Mouse (Mus musculus) brown adipose tissue, adult 24 weeks (tissue): Measurements from ENCODE around the gene Hes6. TPM values are rescaled to one million over a fixed set of nuclear protein-coding genes. Genes with fewer than 3 reads are reported as not detected.

Experiments used
- H3K27ac ChIP-seq: fragments of 200-500 bp; replicated peaks from 2 replicates; pipeline ENCODE4 v1.5.1; 2012; ENCODE audit warnings: low read depth, mild to moderate bottlenecking, low read length
- H3K4me1 ChIP-seq: fragments of 200-500 bp; 2 replicates; pipeline ENCODE4 v1.6.1; 2012; ENCODE audit warnings: low read length, mixed read lengths; ENCODE audit not compliant: control insufficient read depth, insufficient read depth, insufficient read length
- H3K4me3 ChIP-seq: fragments of 200-500 bp; 2 replicates; pipeline ENCODE4 v1.5.1; 2012; ENCODE audit warnings: low read depth, mild to moderate bottlenecking, low read length, moderate library complexity; ENCODE audit not compliant: insufficient read depth
- polyA plus RNA-seq: library from polyadenylated mRNA; stranded (reverse); fragments of >200 nt; gene quantifications from 2 replicates; pipeline ENCODE4 v1.2.4, GENCODE M21; 2012; ENCODE audit not compliant: missing spikeins, insufficient read depth, insufficient read length

The Hes6 gene
- polyA plus RNA-seq, 1 experiment = 10.9 TPM

DNA sequence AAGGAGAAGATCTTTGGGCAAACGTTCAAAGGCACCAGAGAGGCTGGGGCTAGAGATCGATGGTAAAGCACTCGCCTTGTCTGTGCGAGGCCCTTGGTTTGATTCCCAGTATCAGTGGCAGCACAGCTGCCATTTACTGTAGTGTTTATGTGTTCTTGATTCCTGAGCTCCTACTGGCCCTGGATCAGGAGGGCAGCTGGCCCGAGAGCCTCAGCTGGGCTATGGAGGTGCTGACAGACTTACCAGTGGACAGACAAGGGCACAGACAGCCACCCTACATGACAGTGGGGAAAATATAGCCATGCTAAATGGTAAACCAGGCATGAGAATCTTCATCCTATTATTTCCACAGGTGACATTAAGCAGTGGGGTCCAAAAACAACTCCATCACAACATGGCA is 37.0 kb upstream of the Hes6 start:
- H3K4me1 ChIP-seq = peaks cover 17% of the 10 kb centered on the region

DNA sequence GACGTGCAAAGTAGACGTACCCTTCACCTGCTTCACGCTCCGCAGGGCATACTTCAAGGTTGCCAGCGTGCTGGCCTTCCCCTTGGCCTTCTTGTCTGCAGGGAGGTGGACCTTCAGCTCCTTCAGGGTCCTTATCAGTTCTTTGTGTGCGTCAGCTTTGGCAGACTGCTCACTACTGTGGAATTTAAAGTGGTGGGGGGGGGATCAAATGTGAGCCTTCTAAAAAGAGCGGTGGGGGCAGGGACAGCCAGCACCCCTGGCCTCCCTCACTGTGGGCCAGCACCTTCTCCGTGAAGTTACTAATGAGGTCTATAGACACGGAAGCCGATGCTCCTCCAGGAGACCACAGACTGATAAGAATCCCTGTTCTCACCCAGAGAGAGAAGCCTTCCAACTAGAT is 34.9 kb upstream of the Hes6 start:
- peaks cover 17% of the 10 kb centered on the region for H3K4me1 ChIP-seq

More for the DNA sequence above, 37.0 kb upstream of the Hes6 start:
- Histone ChIP-seq H3K27ac (no peak overlapping the region), H3K4me3 (no peak overlapping the region)

DNA sequence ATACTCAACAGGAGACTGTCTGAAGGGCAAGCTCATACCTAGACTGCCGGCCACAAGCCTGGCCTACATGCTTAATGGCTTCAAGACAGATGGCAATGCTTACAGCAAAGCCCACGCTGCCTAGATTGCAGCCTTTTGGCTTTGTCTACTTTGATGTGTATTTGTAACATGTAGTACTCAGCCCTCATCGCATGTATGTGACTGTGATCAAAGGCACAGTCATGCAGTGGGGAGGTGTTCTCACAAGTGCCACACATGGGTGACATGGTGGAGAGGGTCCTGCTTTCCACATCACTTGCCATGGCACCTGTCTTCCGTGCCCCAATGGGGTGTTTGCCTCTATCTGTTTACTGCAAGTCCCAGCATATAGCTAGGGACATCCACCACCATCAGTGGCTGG is 32.7 kb upstream of the Hes6 start:
- H3K4me3 ChIP-seq = no peak overlapping the region
- peak overlapping the region; percentile 78 for H3K27ac ChIP-seq
- peaks cover 17% of the 10 kb centered on the region for H3K4me1 ChIP-seq

More for the DNA sequence above, 34.9 kb upstream of the Hes6 start:
- H3K27ac ChIP-seq = no peak overlapping the region
- no peak overlapping the region for H3K4me3 ChIP-seq

DNA sequence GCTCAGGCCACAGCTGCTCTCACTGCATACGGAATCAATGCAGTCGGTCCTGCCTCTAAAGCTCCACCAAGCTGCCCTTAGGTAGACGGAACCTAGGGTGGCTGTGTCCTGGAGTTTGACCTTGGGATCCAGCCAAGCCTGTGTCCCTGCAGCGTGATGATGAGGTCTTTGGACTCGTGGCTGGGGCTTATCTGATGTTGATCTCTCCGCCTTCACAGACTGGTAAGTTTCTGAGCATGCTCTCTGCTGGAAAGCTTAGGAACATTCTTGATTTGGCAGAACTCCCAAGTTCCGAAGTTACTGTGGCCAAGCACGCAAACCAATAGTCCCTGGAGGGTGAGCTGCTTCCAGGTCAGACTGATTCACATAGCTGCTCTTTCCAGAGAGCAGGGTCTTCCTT is 32.2 kb upstream of the Hes6 start:
- H3K4me1 ChIP-seq = peaks cover 17% of the 10 kb centered on the region
- H3K27ac ChIP-seq = peak overlapping the region; percentile 78
- H3K4me3 ChIP-seq = no peak overlapping the region

DNA sequence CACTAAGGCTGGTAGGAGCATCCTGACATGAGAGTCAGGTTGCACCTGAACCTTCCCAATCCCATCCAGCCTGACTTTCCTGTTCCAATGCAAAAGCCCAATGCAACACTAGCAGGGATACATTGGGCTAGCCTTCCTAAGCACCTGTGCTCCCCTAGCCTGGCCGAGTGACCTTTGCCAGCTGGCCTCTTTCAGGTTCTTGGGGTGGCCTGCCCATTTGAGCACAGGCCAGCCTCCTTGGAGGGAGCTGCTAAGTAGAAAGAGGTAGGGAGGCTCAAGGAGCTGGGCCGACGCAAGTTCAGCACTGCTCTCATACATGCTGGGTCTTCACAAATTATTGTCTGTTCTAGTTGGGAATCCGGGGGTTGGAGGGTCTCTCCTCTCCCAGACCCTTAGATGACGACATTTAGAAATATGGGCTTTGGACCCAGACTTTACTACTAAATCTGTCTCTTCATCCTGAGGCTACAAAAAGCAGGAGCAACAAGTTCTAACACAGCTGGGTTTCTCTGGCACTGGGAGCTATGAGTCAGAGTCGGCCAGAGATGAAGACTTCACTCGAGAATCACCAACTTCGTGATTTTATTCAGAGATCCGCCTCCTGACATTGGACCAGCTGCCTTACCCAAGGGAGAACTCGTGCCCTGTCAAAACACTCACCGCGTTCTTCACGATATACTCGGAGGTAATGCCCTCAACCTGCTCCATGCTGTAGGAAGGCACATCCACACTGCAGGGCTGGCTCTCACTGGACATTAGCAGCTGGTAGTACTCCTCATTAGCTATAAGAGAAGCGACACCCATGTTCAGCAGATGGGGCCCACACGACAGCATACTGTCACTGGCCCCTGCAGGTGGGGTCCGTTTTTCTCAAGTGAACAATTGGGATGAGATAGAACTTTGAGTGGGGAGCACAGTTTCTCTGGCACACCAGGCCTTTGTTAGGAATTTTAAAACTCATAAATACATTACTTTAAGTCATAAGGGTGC is 31.3 kb upstream of the Hes6 start:
- Histone ChIP-seq H3K27ac (peak overlapping the region; percentile 73), H3K4me1 (peaks cover 17% of the 10 kb centered on the region), H3K4me3 (no peak overlapping the region)

DNA sequence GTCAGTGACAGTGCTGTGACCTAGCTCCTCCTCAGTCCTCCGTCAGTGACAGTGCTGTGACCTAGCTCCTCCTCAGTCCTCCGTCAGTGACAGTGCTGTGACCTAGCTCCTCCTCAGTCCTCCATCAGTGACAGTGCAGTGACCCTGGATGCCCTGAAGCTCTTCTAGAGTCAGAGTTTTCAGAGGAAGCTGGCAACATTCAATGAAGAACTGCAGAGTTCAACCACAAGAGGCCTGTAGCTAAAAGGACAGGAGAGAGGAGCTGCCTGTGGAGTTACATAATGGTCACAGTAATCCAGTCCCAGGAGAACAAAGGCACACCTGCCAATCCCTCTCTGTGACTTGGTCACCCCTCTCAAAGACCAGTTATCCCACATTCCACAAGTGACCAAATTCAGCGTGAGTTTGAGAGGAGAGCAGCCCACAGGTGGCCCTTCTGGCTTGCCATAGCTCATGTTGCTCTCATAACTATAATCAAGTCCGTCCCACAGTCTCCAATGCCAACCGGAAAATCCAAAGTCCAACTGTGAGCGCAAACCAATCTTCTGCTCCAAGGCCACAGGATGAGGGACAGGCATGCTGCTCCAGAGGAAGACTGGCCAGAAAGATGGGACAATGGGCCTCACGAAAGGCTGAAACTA is 28.6 kb upstream of the Hes6 start:
- Histone ChIP-seq H3K27ac (0 out of 2 replicates have a peak overlapping the region, but pooled peaks have one; percentile 20), H3K4me1 (peaks cover 21% of the 10 kb centered on the region), H3K4me3 (no peak overlapping the region)

DNA sequence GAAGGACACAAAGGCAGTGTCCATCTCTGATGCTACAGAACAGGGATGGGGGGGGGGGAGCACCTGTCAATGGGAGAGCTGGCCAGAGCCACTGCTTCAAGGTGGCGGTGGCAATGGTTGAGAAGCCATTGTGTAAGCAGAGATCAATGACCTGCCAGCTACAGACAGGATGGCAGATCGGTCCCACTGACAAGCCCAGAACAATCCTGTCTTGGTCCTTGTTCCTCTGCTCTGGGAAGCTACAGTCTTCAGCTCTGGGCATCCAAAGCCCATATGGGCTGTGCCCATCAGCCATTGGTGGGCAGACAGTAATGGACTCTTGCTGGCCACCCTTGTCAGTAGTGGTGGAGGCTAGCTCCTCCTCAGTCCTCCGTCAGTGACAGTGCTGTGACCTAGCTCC is 28.0 kb upstream of the Hes6 start:
- Histone ChIP-seq H3K4me1 (peaks cover 25% of the 10 kb centered on the region), H3K27ac (no peak overlapping the region), H3K4me3 (no peak overlapping the region)

DNA sequence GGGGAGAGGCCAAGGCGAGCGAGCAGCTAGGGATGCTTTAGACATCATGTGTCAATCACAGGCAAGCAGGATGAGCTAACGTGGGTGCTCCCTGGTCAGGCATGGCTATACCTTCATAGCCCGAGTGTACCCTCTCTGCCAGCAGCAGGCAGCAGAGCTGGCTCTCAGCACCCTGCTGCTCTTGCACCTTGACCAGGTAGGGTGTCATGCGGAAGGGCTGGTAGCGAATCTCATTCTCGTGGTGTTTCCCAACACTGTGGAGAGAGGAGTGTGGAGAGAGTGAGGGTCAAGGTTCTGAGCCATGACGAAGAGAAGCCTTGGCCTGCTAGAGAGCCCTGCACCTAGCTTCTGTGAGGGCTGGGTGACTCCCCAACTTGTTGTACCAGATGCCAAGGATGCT is 25.9 kb upstream of the Hes6 start:
- H3K27ac ChIP-seq = no peak overlapping the region
- peaks cover 25% of the 10 kb centered on the region for H3K4me1 ChIP-seq
- H3K4me3 ChIP-seq = no peak overlapping the region

DNA sequence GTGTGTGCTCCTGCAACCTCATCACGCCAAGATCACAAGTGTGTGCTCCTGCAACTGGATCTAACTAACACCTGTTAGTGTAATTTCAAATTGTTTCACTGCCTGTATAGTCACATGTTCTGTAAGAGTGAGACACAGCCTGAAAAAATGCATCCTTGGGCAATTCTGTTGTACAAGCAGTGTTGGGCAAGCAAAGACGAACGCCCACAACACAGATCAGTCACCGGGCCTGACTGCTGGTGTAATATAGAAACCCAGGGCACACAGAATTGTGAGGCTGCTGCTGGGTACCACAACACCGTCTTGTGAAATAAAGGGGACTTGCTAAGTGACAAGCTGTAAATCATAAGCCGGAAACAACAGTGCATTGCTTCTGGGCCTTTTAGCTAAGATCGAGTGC is 23.7 kb upstream of the Hes6 start:
- Histone ChIP-seq H3K4me1 (peaks cover 25% of the 10 kb centered on the region), H3K27ac (peak overlapping the region; percentile 99)

DNA sequence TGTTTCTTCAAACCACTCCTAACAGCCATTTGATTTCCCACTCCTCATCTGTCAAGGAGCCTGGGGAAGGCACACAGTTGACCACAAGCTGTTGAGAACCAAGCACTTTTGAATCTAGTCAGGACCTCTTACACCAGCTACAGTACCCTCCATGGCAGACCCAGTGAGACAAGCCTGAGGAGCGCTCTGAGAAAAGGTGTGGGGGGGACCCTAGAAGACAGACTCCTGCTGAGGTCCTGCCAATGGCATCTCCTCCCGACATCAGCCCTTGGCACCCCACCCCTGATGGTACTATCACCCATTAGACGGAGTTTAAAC is 23.2 kb upstream of the Hes6 start:
- Histone ChIP-seq H3K4me3 (no peak overlapping the region), H3K27ac (peak overlapping the region; percentile 99), H3K4me1 (peaks cover 25% of the 10 kb centered on the region)

More for the DNA sequence above, 23.7 kb upstream of the Hes6 start:
- H3K4me3 ChIP-seq = no peak overlapping the region

DNA sequence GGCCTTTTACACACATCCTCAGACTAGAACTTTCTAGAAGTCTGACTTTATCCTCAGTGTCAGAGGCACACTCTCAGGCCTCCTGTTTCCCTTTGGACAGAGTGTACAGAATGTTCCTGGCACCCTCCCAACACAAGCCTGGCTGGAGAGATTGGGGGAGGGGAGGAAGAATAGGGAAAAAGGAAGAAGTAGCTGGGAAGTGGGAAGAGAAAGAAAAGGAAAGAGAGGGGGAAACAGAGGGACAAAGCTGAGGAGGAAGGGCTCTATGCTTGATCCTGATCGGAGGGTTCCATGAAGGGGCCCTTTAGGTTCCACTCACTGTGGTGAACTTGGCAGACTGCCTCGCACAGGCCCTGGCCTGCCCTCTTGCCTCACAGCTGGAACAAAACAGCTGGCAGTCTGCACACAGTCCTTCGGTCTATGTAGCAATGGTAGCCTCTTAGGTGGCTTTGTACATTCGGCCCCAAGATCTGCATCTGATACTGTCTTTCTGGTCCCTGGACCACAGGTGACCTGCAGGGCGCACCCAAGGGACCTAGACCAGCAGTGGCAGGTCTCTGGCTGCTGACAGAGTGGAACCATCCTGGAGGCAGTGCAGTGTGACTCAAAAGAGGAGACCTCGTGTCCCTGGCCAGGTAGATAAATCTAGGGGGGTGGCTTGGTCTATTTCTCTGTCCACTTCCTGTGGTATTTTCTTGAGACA is 22.7 kb upstream of the Hes6 start:
- Histone ChIP-seq H3K27ac (peak overlapping the region; percentile 99), H3K4me3 (no peak overlapping the region)

DNA sequence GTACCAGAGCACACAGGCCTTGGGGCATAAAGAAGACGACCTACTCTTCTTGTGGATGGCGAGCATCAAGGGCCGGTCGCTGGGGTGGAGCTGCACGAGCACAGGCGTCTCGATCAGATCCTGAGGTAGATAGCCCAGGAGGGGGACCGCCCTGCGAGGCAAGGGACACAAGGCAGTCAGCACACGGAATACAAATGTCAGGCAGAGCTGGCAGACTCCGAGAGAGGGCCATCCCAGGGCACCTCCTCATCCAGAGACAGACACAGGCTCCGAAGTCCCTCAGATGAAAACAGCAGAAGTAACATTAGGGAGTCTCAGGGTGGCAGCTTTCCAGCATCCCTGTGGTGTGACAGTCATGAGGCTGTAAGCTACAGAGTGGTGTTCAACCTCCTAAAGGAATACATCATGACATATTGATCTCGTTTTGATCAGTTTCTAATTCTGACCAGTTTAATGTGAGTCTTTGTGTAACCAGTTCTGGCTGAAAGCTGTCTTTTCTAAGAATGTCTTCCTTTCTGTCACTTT is 21.8 kb upstream of the Hes6 start:
- Histone ChIP-seq H3K27ac (peak overlapping the region; percentile 99), H3K4me1 (peaks cover 25% of the 10 kb centered on the region), H3K4me3 (no peak overlapping the region)

More for the DNA sequence above, 22.7 kb upstream of the Hes6 start:
- H3K4me1 ChIP-seq = peaks cover 25% of the 10 kb centered on the region

DNA sequence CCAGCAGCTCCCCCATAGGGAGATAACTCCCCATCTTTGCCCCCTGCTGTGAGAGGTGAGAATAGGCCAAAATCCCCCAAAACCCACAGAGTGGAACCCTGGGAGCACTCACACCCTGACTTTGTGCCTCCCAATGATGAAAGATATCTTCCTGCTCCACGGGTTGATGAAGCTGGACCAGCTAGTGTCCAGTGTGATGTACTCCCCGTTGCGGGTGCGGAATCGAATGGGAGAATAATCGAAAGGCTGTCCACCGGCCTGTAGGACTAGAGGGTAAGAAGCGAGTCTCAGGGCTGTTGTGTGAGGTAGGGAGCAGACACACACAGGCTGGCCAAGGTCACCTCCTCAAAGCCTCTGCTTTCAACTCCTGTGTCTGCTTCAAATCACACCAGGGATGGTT is 21.1 kb upstream of the Hes6 start:
- Histone ChIP-seq H3K4me1 (peaks cover 25% of the 10 kb centered on the region), H3K27ac (peak overlapping the region; percentile 99), H3K4me3 (no peak overlapping the region)

DNA sequence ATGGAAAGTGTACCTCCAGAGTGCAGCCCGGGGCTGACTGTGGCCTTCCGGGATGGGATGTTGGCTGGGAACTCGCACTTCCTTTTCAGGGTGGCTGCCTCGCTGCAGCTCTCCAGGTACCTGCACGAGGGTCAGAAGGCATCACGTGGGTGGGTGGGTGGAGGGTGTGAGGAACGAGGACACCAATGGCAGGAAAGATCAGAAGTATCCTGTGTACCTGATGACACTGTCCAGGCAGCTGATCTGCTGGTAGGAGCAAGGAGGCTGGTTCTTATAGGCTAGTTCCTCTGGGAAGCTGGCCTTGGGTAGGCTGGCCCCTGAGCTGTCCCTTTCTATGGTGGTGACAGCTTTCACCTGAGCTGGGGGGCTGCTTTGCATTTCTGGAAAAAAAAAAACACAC is 16.9 kb upstream of the Hes6 start:
- Histone ChIP-seq H3K27ac (no peak overlapping the region), H3K4me1 (peaks cover 9% of the 10 kb centered on the region), H3K4me3 (no peak overlapping the region)

DNA sequence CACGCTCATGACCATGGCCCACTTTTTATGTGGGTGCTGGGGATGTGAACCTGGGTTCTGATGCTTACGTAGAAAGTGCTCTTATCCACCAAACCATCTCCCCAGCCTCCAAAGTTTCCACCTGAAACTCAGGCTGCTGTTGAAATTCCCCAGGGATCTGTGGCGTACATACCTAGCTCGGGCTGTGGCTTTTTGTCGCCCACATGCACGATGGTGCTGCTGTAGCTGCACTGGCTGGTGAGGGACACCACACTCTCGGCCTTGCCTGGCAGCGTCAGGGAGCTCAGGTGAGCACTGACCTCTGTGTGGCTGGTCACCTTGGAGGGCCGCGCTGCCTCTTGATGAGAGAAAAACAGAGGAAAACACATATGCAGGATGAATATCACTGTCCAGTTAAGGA is 15.4 kb upstream of the Hes6 start:
- H3K4me3 ChIP-seq = no peak overlapping the region
- H3K27ac ChIP-seq = no peak overlapping the region
- no peaks in the 10 kb centered on the region for H3K4me1 ChIP-seq
